Mouse (Mus musculus): Measurements from ENCODE around the gene Zmym2. TPM values are rescaled to one million over a fixed set of nuclear protein-coding genes. Genes with fewer than 3 reads are reported as not detected.

The Zmym2 gene
- polyA plus RNA-seq, 1 experiment from 2014 or later: 37.6 TPM

GRCm38 (mm10) chr14:56952928-56953327 is 66.5 kb downstream of the Zmym2 start:
- Histone ChIP-seq H3K36me3 (ENCODE audit: control insufficient read depth, insufficient read depth, low read length) (peaks cover 75% of the 10 kb centered on the region), H3K9ac (ENCODE audit: low read length) (no peak overlapping the region), H3K4me3 (ENCODE audit: low read depth, low read length) (no peak overlapping the region), H3K4me2 (ENCODE audit: low read length) (no peak overlapping the region), H3K4me1 (replicated peaks; ENCODE audit: control insufficient read depth, insufficient read depth, low read length) (no peaks in the 10 kb centered on the region), H3K9me3 (ENCODE audit: control insufficient read depth, low read length) (no peaks in the 10 kb centered on the region), H3K27me3 (replicated peaks; ENCODE audit: control insufficient read depth, insufficient read depth, low read length) (no peaks in the 10 kb centered on the region), H3K27ac (ENCODE audit: low read depth) (no peak overlapping the region)
- ATAC-seq (replicated peaks; ENCODE audit: low FRiP score, low TSS enrichment, low read depth) (no peak), DNase-seq (ENCODE audit: low spot score) (no peak)
- WGBS: 88% methylated on average over 4 of the region's 4 CpGs

GRCm38 (mm10) chr14:56954393-56954792 is 67.9 kb downstream of the Zmym2 start:
- no peak overlapping the region for H3K4me2 ChIP-seq (ENCODE audit: low read length)
- no peak for ATAC-seq (replicated peaks; ENCODE audit: low FRiP score, low TSS enrichment, low read depth)
- no peaks in the 10 kb centered on the region for H3K27me3 ChIP-seq (replicated peaks; ENCODE audit: control insufficient read depth, insufficient read depth, low read length)
- H3K9me3 ChIP-seq (ENCODE audit: control insufficient read depth, low read length): no peaks in the 10 kb centered on the region
- H3K9ac ChIP-seq (ENCODE audit: low read length): no peak overlapping the region
- H3K36me3 ChIP-seq (ENCODE audit: control insufficient read depth, insufficient read depth, low read length): peaks cover 75% of the 10 kb centered on the region
- H3K4me1 ChIP-seq (replicated peaks; ENCODE audit: control insufficient read depth, insufficient read depth, low read length): no peaks in the 10 kb centered on the region
- no peak overlapping the region for H3K27ac ChIP-seq (ENCODE audit: low read depth)
- DNase-seq (ENCODE audit: low spot score): no peak
- no peak overlapping the region for H3K4me3 ChIP-seq (ENCODE audit: low read depth, low read length)

DNA sequence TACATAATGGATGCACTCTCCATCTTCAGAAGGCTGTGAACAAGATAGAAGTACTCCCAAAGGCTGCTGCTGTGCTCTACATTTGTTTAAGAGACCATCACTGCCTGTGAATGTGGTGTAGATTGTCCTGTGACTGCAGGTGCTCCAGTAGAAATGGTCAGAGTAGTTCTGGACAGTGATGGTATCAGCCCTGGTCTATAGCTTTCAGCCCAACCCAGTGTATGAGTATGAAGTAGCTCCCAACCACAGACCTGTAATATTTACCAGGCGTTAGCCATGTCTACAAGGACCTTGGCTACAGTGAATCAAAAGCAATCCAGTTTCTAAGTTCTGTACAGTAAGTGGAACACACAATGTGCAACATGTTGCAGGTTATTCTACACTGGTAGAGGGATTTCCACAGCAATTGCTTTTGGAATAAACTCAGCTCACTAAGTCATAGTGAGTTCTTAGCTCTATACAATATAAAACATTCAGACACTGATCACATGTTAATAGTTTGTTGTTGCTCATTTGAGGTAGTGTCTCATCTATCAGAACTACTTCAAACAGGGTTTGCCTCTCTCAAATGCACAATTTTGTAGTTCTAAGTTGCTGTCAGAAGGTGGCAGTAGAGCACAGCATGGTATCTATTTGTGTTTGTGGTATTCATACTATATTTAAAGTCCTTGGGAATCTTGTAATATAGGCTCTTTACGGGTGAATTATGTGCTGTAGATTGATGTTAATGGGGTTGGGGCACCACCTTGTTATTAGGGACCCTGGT is 77.7 kb downstream of the Zmym2 start:
- no peaks in the 10 kb centered on the region for H3K9me3 ChIP-seq (ENCODE audit: control insufficient read depth, low read length)
- no peak overlapping the region for H3K27ac ChIP-seq (ENCODE audit: low read depth)
- DNase-seq (ENCODE audit: low spot score) (no peak), ATAC-seq (replicated peaks; ENCODE audit: low FRiP score, low TSS enrichment, low read depth) (no peak)
- 68% methylated on average over 2 of the region's 2 CpGs for WGBS
- no peaks in the 10 kb centered on the region for H3K27me3 ChIP-seq (replicated peaks; ENCODE audit: control insufficient read depth, insufficient read depth, low read length)
- H3K36me3 ChIP-seq (ENCODE audit: control insufficient read depth, insufficient read depth, low read length): peaks cover 42% of the 10 kb centered on the region
- H3K4me1 ChIP-seq (replicated peaks; ENCODE audit: control insufficient read depth, insufficient read depth, low read length): no peaks in the 10 kb centered on the region
- no peak overlapping the region for H3K9ac ChIP-seq (ENCODE audit: low read length)
- H3K4me3 ChIP-seq (ENCODE audit: low read depth, low read length): no peak overlapping the region
- H3K4me2 ChIP-seq (ENCODE audit: low read length): no peak overlapping the region

GRCm38 (mm10) chr14:56969653-56970052 is 83.2 kb downstream of the Zmym2 start:
- no peaks in the 10 kb centered on the region for H3K36me3 ChIP-seq (ENCODE audit: control insufficient read depth, insufficient read depth, low read length)
- no peak overlapping the region for H3K4me3 ChIP-seq (ENCODE audit: low read depth, low read length)
- no peak overlapping the region for H3K9ac ChIP-seq (ENCODE audit: low read length)
- no peak overlapping the region for H3K4me2 ChIP-seq (ENCODE audit: low read length)
- no peaks in the 10 kb centered on the region for H3K4me1 ChIP-seq (replicated peaks; ENCODE audit: control insufficient read depth, insufficient read depth, low read length)
- no peaks in the 10 kb centered on the region for H3K27me3 ChIP-seq (replicated peaks; ENCODE audit: control insufficient read depth, insufficient read depth, low read length)
- no peaks in the 10 kb centered on the region for H3K9me3 ChIP-seq (ENCODE audit: control insufficient read depth, low read length)
- no peak for ATAC-seq (replicated peaks; ENCODE audit: low FRiP score, low TSS enrichment, low read depth)
- no peak for DNase-seq (ENCODE audit: low spot score)
- 72% methylated on average over 8 of the region's 8 CpGs for WGBS
- no peak overlapping the region for H3K27ac ChIP-seq (ENCODE audit: low read depth)

GRCm38 (mm10) chr14:56970160-56970559 is 83.7 kb downstream of the Zmym2 start:
- Histone ChIP-seq H3K27ac (ENCODE audit: low read depth) (no peak overlapping the region), H3K4me3 (ENCODE audit: low read depth, low read length) (no peak overlapping the region), H3K9me3 (ENCODE audit: control insufficient read depth, low read length) (no peaks in the 10 kb centered on the region), H3K4me1 (replicated peaks; ENCODE audit: control insufficient read depth, insufficient read depth, low read length) (no peaks in the 10 kb centered on the region), H3K4me2 (ENCODE audit: low read length) (no peak overlapping the region), H3K27me3 (replicated peaks; ENCODE audit: control insufficient read depth, insufficient read depth, low read length) (no peaks in the 10 kb centered on the region), H3K36me3 (ENCODE audit: control insufficient read depth, insufficient read depth, low read length) (no peaks in the 10 kb centered on the region), H3K9ac (ENCODE audit: low read length) (no peak overlapping the region)
- ATAC-seq (replicated peaks; ENCODE audit: low FRiP score, low TSS enrichment, low read depth): no peak
- DNase-seq (ENCODE audit: low spot score): no peak
- 73% methylated on average over 11 of the region's 11 CpGs for WGBS

DNA sequence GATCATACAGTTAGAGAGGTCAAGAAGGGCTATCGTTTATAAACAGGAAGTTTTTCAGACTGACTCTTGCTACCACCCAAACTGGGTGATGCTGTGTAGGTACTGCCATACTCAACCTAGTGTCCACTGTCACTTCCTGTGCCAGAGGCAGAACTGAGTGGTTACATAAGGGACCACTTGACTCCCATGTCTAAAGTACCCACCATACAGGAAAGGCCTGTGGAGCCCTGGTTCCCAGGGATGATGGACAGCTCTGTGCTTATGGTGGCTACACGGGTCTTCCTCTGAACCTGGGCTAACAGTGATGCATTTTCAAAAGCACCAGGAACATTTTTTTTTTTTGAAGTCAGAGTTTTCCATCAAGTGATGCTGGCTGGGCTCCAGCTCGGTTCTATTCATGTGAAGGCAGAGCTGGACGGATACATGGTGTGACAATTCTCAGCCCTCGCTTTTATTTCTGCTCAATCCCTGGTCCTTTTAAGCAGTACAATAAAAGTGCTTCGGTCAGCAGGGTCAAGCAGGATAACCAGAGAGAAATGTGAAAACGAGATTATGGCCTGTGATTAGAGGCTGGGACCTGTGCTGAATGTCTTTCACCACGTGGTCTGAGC is 91.7 kb downstream of the Zmym2 start:
- Histone ChIP-seq H3K27me3 (replicated peaks; ENCODE audit: control insufficient read depth, insufficient read depth, low read length) (no peaks in the 10 kb centered on the region), H3K36me3 (ENCODE audit: control insufficient read depth, insufficient read depth, low read length) (no peaks in the 10 kb centered on the region), H3K4me2 (ENCODE audit: low read length) (no peak overlapping the region), H3K27ac (ENCODE audit: low read depth) (no peak overlapping the region), H3K9me3 (ENCODE audit: control insufficient read depth, low read length) (no peaks in the 10 kb centered on the region), H3K4me3 (ENCODE audit: low read depth, low read length) (no peak overlapping the region), H3K4me1 (replicated peaks; ENCODE audit: control insufficient read depth, insufficient read depth, low read length) (no peaks in the 10 kb centered on the region), H3K9ac (ENCODE audit: low read length) (no peak overlapping the region)
- no peak for ATAC-seq (replicated peaks; ENCODE audit: low FRiP score, low TSS enrichment, low read depth)
- WGBS: 51% methylated on average over 8 of the region's 8 CpGs
- no peak for DNase-seq (ENCODE audit: low spot score)

GRCm38 (mm10) chr14:56988621-56989020 is 102.2 kb downstream of the Zmym2 start:
- 60% methylated on average over 4 of the region's 4 CpGs for WGBS
- Histone ChIP-seq H3K4me1 (replicated peaks; ENCODE audit: control insufficient read depth, insufficient read depth, low read length) (no peaks in the 10 kb centered on the region), H3K9me3 (ENCODE audit: control insufficient read depth, low read length) (no peaks in the 10 kb centered on the region), H3K4me3 (ENCODE audit: low read depth, low read length) (no peak overlapping the region), H3K27ac (ENCODE audit: low read depth) (no peak overlapping the region), H3K9ac (ENCODE audit: low read length) (no peak overlapping the region), H3K27me3 (replicated peaks; ENCODE audit: control insufficient read depth, insufficient read depth, low read length) (no peaks in the 10 kb centered on the region), H3K36me3 (ENCODE audit: control insufficient read depth, insufficient read depth, low read length) (no peaks in the 10 kb centered on the region), H3K4me2 (ENCODE audit: low read length) (no peak overlapping the region)
- DNase-seq (ENCODE audit: low spot score) (no peak), ATAC-seq (replicated peaks; ENCODE audit: low FRiP score, low TSS enrichment, low read depth) (no peak)
